Mouse (Mus musculus) layer of hippocampus, postnatal 36 days (tissue): Measurements from ENCODE around the gene Scmh1. TPM values are rescaled to one million over a fixed set of nuclear protein-coding genes. Genes with fewer than 3 reads are reported as not detected.
"Not testable (repeated sequence)": the region's sequence is repeated elsewhere in the genome, so short reads cannot be mapped to it uniquely, and the experiment has no call there.

Experiments used
- DNase-seq, 2 experiments: peaks; one replicate each; pipeline ENCODE4 v3.0.0; 2022
- total RNA-seq, 2 experiments: library from RNA; stranded (reverse); gene quantifications; 2 replicates each; pipeline ENCODE4 v1.2.3; 2021

Scmh1 gene
- total RNA-seq, result 10 to 100 TPM; 86.8 to 97.9 TPM

- DNase-seq, result peak; percentile 59
Measured at GRCm38 (mm10) chr4:120405144-120405805, at the start of gene Scmh1. Scmh1 (plus strand) TSS chr4:120405281.

DNA sequence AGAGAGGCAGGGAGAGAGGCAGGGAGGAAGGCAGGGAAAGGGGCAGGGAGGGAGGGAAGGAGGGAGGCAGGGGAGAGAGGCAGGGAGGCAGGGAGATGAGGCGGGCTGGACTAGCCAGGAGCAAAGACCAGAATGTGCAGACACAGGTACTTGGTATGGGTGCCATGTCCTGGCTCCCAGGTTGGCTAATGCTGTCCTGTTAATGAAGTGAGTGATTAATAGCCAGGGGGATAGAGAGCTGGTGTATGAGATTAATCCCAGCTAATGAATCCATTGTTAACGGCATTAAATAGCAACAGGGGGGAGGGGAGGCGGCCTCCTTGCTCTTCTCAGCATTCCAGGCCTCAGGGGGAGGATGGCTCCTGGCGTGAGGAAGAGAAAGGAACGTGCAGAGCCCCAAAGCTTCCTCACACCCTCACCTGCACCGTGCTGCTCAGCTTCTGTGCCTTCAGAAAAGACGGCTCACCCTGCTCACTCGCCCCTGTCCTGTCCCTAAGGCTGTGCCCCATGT lies 45.0 kb upstream of the Scmh1 start:
- DNase-seq, result no peak

GRCm38 (mm10) chr4:120364729-120365128 lies 40.4 kb upstream of the Scmh1 start:
- DNase-seq, result peak; percentile 34 to 42

DNA sequence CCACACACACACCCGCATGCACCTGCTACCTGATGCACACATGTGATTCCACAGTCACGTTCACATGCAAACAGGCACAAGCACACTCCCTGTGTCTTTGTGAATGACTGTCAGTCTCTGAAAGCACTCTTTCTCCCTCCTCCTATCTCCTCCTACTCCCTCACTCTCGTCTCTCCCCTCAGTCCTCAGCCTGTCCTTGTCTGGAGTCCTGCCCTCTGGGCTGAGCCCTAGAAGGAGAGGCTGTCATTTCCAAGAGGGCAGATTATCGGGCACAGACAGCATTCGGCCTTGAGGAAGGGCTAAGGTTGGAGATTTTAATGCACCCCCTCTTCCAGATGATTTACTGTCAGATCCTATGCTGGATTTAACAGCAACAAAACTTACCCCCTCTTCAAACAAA lies 39.6 kb upstream of the Scmh1 start:
- DNase-seq, result no peak

- DNase-seq, result no peak
Measured at GRCm38 (mm10) chr4:120368031-120368430, 37.0 kb upstream of the Scmh1 start.

GRCm38 (mm10) chr4:120368663-120369062 lies 36.4 kb upstream of the Scmh1 start:
- peak; percentile 58 to 68 for DNase-seq

GRCm38 (mm10) chr4:120369156-120369555 lies 35.9 kb upstream of the Scmh1 start:
- no peak for DNase-seq

DNA sequence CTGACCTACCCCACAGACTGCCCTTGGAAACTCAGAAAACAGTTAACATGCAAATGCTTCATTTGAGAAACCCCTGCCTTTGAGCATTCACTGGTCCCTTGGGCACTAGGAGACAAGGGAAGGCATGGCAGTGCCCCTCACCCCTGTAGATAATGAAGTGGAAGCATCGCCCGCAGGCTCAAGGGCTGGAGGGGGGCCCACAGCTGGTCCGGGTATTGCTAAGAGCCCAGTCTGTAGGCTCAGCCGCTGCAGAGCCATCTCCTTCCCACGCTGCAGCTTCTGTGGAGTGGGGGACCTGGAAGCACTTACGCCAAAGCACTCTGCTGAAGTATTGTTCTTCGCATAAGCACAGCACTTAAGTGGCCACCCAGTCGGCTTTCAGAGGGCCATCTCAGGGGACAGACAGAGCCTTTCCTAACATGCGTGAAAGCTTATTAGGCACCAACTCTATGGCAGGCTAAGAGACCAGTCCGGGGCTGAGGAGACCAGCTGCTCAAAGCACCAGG lies 35.2 kb upstream of the Scmh1 start:
- DNase-seq, result peak in 1 of 2 experiments; percentile 26

GRCm38 (mm10) chr4:120372838-120373237 lies 32.2 kb upstream of the Scmh1 start:
- no peak for DNase-seq

DNA sequence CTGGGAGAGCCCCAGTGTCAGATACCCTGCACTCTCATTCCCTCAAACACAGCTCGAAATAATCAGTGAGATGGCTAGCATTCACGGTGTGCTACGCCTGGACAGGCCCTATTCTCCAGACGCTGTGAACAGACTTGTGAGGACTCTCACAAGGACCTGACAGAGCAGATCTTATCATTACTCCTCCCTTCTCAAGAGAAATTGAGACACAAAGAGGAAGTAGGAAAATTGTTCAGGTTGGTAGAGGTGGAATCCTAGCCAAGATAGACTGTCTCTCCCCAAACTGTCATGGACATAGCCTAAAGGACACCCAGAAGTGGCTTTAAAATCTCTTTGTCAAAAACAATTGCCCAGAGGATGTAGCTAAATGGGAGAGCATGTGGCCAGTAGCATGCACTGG lies 31.3 kb upstream of the Scmh1 start:
- DNase-seq, result no peak

- peak; percentile 64 to 69 for DNase-seq
Measured at GRCm38 (mm10) chr4:120380811-120381391, 24.2 kb upstream of the Scmh1 start.

GRCm38 (mm10) chr4:120385496-120385895 lies 19.6 kb upstream of the Scmh1 start:
- DNase-seq, result no peak

DNA sequence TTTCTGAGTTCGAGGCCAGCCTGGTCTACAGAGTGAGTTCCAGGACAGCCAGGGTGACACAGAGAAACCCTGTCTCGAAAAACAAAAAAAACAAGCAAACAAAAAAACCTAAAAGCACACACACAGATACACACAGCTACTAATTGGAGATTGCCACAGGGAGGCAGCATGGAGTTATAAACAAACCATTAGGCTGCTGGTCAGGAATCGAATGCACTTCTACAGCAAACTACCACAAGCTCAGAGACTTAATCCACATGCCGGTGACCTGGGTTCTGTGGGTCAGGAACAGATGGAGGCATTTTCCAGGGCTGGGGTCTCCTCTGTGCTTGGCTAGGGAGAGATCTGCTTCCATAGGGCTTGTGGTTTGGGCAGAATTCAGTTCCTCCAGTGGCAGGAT lies 17.6 kb upstream of the Scmh1 start:
- DNase-seq, result no peak

GRCm38 (mm10) chr4:120387968-120388367 lies 17.1 kb upstream of the Scmh1 start:
- DNase-seq, result no peak

DNA sequence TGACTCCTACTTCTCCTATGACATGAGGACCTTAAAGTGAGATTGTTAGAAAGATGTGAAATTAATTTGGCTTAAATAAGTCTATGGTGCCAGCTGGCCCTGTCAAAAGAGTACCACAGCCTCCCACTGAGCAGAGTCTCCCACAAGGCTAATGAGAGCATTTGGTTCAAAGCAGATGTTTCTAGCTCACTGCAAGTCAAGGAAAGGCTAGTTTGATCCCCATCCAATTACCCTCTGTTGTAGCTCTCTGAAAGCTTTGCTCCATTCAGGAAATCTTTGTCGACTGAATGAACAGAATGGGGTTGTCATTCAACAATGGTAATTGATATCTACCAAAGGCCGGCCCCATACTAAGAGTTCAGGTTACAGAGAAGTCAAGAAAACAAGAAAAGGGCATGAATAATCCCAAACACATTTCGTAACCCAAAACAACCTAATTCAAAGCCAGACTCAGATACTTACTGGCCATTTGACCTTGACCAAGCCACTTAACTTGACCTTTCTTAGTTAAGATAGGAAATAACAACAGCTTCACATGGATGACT lies 16.0 kb upstream of the Scmh1 start:
- no peak for DNase-seq

DNA sequence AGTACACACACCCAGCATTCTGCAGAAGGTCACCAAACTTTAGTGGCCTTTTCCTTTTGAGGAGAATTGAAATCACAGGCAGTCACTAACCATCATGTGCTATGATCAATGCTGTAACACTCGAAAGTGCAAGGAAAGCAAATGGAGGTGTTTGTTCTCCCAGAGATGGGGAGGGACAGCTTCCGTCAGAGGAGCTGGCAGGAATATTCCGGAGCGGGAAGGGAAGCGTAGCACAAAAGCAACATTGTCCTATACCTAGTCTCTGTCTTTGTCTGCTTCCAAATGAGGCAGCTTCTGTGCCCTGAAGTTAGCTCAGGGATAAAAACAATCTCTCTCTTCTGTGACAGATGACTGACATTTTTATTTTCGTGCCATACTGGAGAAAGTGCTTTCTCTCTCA lies 15.5 kb upstream of the Scmh1 start:
- DNase-seq, result no peak

GRCm38 (mm10) chr4:120391591-120391990 lies 13.5 kb upstream of the Scmh1 start:
- no peak for DNase-seq

DNA sequence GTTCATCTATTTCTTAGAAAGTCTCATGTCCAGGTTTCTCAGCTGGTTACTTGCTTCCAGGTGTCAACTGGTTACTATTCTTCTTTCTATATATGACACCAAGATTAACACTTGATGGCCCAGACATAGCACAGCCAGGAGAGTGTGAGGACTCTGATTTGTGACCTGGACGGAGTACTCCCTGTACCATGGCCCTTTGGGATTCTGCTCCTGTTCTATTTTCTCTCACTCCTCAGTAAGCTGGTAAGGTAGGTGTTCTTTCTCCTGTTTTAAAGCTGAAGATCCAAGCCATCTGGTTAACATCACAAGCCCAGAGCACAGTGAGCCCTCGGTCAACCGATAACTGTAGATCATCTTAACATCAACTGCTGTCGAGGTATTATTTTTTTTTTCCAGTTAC lies 12.7 kb upstream of the Scmh1 start:
- no peak for DNase-seq

- DNase-seq, result no peak
Measured at GRCm38 (mm10) chr4:120392748-120393147, 12.3 kb upstream of the Scmh1 start.

DNA sequence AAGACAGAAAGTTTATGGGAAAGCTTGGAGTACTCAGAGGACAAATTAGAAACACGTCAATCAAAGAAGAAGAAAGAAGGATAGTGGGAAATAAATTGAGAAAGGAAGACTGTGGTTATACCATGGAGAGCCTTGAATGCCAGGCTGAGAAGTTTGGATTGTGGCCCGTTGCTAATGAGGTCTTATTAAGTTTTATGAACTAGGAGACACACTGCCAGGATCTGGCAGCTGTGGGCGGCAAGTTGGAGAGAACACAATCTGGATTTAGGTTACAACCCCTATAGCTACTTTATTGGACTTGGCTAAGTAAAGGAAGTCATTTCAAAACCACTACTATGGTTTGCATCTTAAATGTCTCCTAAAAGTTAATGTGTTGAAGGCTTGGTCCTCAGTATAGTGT lies 4.8 kb upstream of the Scmh1 start:
- no peak for DNase-seq

DNA sequence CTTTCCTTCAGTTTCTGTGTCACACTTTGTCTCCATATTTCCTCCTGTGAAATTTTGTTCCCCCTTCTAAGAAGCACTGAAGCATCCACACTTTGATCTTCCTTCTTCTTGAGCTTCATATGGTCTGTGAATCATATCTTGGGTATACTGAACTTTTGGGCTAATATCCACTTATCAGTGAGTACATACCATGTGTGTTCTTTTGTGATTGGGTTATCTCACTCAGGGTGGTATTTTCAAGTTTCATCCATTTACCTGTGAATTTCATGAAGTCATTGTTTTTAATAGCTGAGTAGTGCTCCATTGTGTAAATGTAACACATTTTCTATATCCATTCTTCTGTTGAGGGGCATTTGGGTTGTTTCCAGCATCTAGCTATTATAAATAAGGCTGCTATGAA lies 3.0 kb upstream of the Scmh1 start:
- not testable (repeated sequence) for DNase-seq

GRCm38 (mm10) chr4:120404247-120404646 lies 834 bp upstream of the Scmh1 start:
- no peak for DNase-seq

GRCm38 (mm10) chr4:120404778-120405143 lies 320 bp upstream of the Scmh1 start:
- no peak for DNase-seq
